ENCODE assay signal across 25 mouse cellular contexts in the genomic region with DNA sequence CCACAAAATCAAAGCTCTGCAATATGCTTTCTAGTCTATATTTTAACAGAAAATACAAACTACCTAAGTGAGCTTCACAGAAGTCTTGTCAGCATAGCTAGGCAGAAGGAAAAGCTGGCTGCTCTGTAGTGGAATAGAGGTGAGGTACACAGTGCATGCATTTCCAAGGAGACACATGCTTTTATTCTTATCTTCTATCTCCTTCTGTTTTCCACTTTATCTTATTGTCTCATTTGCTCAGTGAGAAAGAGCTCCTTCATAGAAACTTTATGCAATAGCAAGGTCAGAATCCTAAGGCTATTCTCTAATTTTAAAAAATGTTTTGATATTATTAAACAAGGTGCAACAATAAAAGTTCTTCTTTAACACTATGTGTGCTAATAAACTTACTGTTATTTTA.
"Had no signal": no experiment of that assay in that cellular context is flagged by ENCODE, and none has a peak within 500 bp of the region (broad histone marks: within the 10 kb centered on the region; RNA-seq: fewer than 3 reads in every experiment).

No protein-coding gene starts in this region.

- H3K36me3 ChIP-seq: embryonic facial prominence, embryonic 10.5 days; embryonic facial prominence, embryonic 12.5 days; embryonic facial prominence, embryonic 13.5 days; embryonic facial prominence, embryonic 15.5 days; forebrain, embryonic 10.5 days; forebrain, embryonic 12.5 days; forebrain, embryonic 15.5 days had no signal

- H3K27me3 ChIP-seq: embryonic facial prominence, embryonic 12.5 days; embryonic facial prominence, embryonic 13.5 days; embryonic facial prominence, embryonic 15.5 days; forebrain, embryonic 12.5 days; forebrain, embryonic 13.5 days; forebrain, embryonic 15.5 days had no signal

- DNase-seq: cerebellum, adult 9-10 months; cerebellum, adult 9-11 months; cerebellum, postnatal 10 days; cerebellum, postnatal 14 days; cerebellum, postnatal 25 days; cerebellum, postnatal 36 days; embryo, embryonic 11 days; forebrain, postnatal 0 days; gastrocnemius, adult 2 months; gastrocnemius, postnatal 10 days; gastrocnemius, postnatal 14 days; gastrocnemius, postnatal 25 days; gastrocnemius, postnatal 36 days; heart, adult 11 months; heart, adult 18-20 months; heart, adult 2 months had no signal

- H3K9me3 ChIP-seq: embryonic facial prominence, embryonic 10.5 days; embryonic facial prominence, embryonic 12.5 days; embryonic facial prominence, embryonic 13.5 days; embryonic facial prominence, embryonic 15.5 days; forebrain, embryonic 10.5 days; forebrain, embryonic 12.5 days; forebrain, embryonic 13.5 days; forebrain, embryonic 15.5 days had no signal

- H3K9ac ChIP-seq: embryonic facial prominence, embryonic 12.5 days; embryonic facial prominence, embryonic 13.5 days; embryonic facial prominence, embryonic 15.5 days; forebrain, embryonic 12.5 days; forebrain, embryonic 13.5 days; forebrain, embryonic 15.5 days; forebrain, postnatal 0 days had no signal

- H3K4me1 ChIP-seq: embryonic facial prominence, embryonic 10.5 days; embryonic facial prominence, embryonic 12.5 days; embryonic facial prominence, embryonic 13.5 days; embryonic facial prominence, embryonic 15.5 days; forebrain, embryonic 10.5 days; forebrain, embryonic 12.5 days; forebrain, embryonic 13.5 days; forebrain, embryonic 15.5 days had no signal

- H3K27ac ChIP-seq: embryonic facial prominence, embryonic 10.5 days; embryonic facial prominence, embryonic 12.5 days; embryonic facial prominence, embryonic 13.5 days; embryonic facial prominence, embryonic 15.5 days; forebrain, embryonic 10.5 days; forebrain, embryonic 12.5 days; forebrain, embryonic 13.5 days; forebrain, embryonic 15.5 days; gastrocnemius, adult 2 months; heart, adult 2 months had no signal

- H3K4me3 ChIP-seq: embryonic facial prominence, embryonic 10.5 days; embryonic facial prominence, embryonic 12.5 days; embryonic facial prominence, embryonic 13.5 days; embryonic facial prominence, embryonic 15.5 days; erythroblast, embryonic 14.5 days; forebrain, embryonic 10.5 days; forebrain, embryonic 12.5 days; forebrain, embryonic 13.5 days; forebrain, embryonic 15.5 days; gastrocnemius, adult 2 months; heart, adult 2 months had no signal
